Mouse (Mus musculus) midbrain, embryonic 10.5 days (tissue): ENCODE results near the gene Camta1. TPM values are rescaled to one million over a fixed set of nuclear protein-coding genes. Genes with fewer than 3 reads are reported as not detected.

Source experiments
- DNase-seq: peaks from one replicate; pipeline ENCODE4 v3.0.0-alpha.2; 2017; ENCODE audit warnings: low spot score
- H3K27ac ChIP-seq: fragments of 300-500 bp; sonication (generic); replicated peaks from 2 replicates; pipeline ENCODE4 v1.5.1; 2016; ENCODE audit warnings: mild to moderate bottlenecking
- H3K27me3 ChIP-seq: fragments of 300-500 bp; sonication (generic); 2 replicates; pipeline ENCODE4 v1.6.1; 2016; ENCODE audit warnings: low read depth, mild to moderate bottlenecking; ENCODE audit not compliant: poor library complexity, severe bottlenecking
- H3K36me3 ChIP-seq: fragments of 300-500 bp; sonication (generic); 2 replicates; pipeline ENCODE4 v1.6.1; 2016; ENCODE audit warnings: mild to moderate bottlenecking, moderate library complexity
- H3K4me1 ChIP-seq: fragments of 300-500 bp; sonication (generic); 2 replicates; pipeline ENCODE4 v1.6.1; 2016
- H3K4me3 ChIP-seq: fragments of 300-500 bp; sonication (generic); 2 replicates; pipeline ENCODE4 v1.5.1; 2016; ENCODE audit warnings: mild to moderate bottlenecking, moderate library complexity
- H3K9me3 ChIP-seq: fragments of 300-500 bp; sonication (generic); replicated peaks from 2 replicates; pipeline ENCODE4 v1.6.1; 2016; ENCODE audit warnings: mild to moderate bottlenecking
- WGBS: fragments of 180-500 bp; shearing (Covaris S2); methylation state at CpG from one replicate; pipeline ENCODE4 v1.1.7; 2016; 5-methylcytosine and 5-hydroxymethylcytosine counted together
- polyA plus RNA-seq: library from polyadenylated mRNA; unstranded; fragments of >200 nt; fragmentation: Nextera tagmentation; extraction: Ambion mirVana; gene quantifications from 2 replicates; pipeline ENCODE4 v1.2.1, GENCODE M21; 2016

Gene Camta1
- polyA plus RNA-seq, 1 experiment from 2014 or later = 137 TPM

GRCm38 (mm10) chr4:151842591-151842990, 19.1 kb downstream of the Camta1 start:
- 39% methylated on average over 2 of the region's 2 CpGs for WGBS
- Histone ChIP-seq H3K36me3 (no peaks in the 10 kb centered on the region), H3K27me3 (no peaks in the 10 kb centered on the region), H3K9me3 (no peaks in the 10 kb centered on the region), H3K4me1 (peaks cover 13% of the 10 kb centered on the region), H3K27ac (0 out of 2 replicates have a peak overlapping the region, but pooled peaks have one; percentile 23), H3K4me3 (no peak overlapping the region)
- DNase-seq = no peak

DNA sequence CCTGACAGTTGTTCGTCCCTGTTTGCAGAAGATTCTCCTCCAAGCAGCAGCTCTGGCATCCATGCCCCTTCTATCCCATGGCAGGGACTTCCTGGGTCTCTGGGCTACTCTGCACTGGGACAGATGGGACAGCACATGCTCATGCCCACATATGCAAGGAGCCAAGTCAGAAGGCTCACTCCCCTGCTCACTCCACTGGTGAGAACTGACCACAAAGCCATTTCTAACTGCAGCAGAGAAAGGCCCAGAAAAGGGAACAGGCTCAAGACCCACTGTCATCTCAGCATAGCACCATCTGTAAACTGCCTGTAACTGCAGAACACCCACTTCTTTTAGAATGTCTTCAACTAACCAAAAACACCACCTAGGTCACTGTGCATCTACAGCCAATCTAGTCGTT, 23.2 kb downstream of the Camta1 start:
- no peak for DNase-seq
- 84% methylated on average over 2 of the region's 2 CpGs for WGBS
- Histone ChIP-seq H3K4me1 (peaks cover 17% of the 10 kb centered on the region), H3K9me3 (no peaks in the 10 kb centered on the region), H3K27ac (no peak overlapping the region), H3K36me3 (0 out of 2 replicates have a peak, but pooled peaks cover 4% of the 10 kb centered on the region), H3K27me3 (no peaks in the 10 kb centered on the region), H3K4me3 (no peak overlapping the region)

DNA sequence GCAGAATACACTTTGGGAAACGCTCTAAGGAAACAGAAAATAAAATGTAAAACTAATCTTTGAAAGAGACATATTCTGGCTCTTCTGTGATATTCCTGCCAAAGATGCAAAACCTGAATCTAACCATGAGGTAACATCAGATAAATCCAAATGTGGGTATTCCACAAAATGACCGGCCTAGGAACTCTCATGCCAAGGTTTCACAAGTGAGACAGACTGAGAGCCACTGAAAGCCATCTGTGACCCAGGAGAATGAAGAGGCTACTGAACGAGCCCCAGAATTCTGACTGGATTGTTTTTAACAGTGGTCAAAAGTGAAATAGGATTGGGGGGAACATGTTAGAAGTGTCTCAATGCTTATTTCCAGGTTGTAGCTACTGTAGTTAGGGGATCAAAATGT, 25.8 kb downstream of the Camta1 start:
- H3K9me3 ChIP-seq = no peaks in the 10 kb centered on the region
- peaks cover 4% of the 10 kb centered on the region; the same call in 1 of the 2 replicates for H3K4me1 ChIP-seq
- 93% methylated on average over 3 of the region's 3 CpGs for whole genome bisulfite sequencing
- H3K36me3 ChIP-seq = 0 out of 2 replicates have a peak, but pooled peaks cover 4% of the 10 kb centered on the region
- H3K27me3 ChIP-seq = no peaks in the 10 kb centered on the region
- no peak overlapping the region for H3K4me3 ChIP-seq
- no peak for DNase-seq
- H3K27ac ChIP-seq = no peak overlapping the region

GRCm38 (mm10) chr4:151834536-151834935, 27.1 kb downstream of the Camta1 start:
- H3K27me3 ChIP-seq = no peaks in the 10 kb centered on the region
- H3K4me1 ChIP-seq = peaks cover 4% of the 10 kb centered on the region; the same call in 1 of the 2 replicates
- H3K27ac ChIP-seq = no peak overlapping the region
- H3K9me3 ChIP-seq = no peaks in the 10 kb centered on the region
- no peak for DNase-seq
- H3K36me3 ChIP-seq = peaks cover 9% of the 10 kb centered on the region
- no peak overlapping the region for H3K4me3 ChIP-seq
- 88% methylated on average over 10 of the region's 10 CpGs for WGBS

- peaks cover 13% of the 10 kb centered on the region for H3K36me3 ChIP-seq
- H3K4me3 ChIP-seq = no peak overlapping the region
- H3K9me3 ChIP-seq = no peaks in the 10 kb centered on the region
- H3K27ac ChIP-seq = no peak overlapping the region
- peaks cover 4% of the 10 kb centered on the region; the same call in 1 of the 2 replicates for H3K4me1 ChIP-seq
- H3K27me3 ChIP-seq = no peaks in the 10 kb centered on the region
- DNase-seq = no peak
- 91% methylated on average over 7 of the region's 7 CpGs for WGBS
Measured at GRCm38 (mm10) chr4:151833940-151834449, 27.7 kb downstream of the Camta1 start.

GRCm38 (mm10) chr4:151827840-151828239, 33.8 kb downstream of the Camta1 start:
- Histone ChIP-seq H3K4me3 (no peak overlapping the region), H3K4me1 (0 out of 2 replicates have a peak, but pooled peaks cover 3% of the 10 kb centered on the region), H3K27me3 (no peaks in the 10 kb centered on the region), H3K9me3 (no peaks in the 10 kb centered on the region), H3K27ac (no peak overlapping the region), H3K36me3 (peaks cover 18% of the 10 kb centered on the region)
- 94% methylated on average over 3 of the region's 3 CpGs for WGBS
- DNase-seq = no peak

GRCm38 (mm10) chr4:151827356-151827755, 34.3 kb downstream of the Camta1 start:
- Histone ChIP-seq H3K27me3 (no peaks in the 10 kb centered on the region), H3K4me1 (0 out of 2 replicates have a peak, but pooled peaks cover 3% of the 10 kb centered on the region), H3K36me3 (peaks cover 18% of the 10 kb centered on the region), H3K27ac (no peak overlapping the region), H3K9me3 (no peaks in the 10 kb centered on the region), H3K4me3 (no peak overlapping the region)
- DNase-seq = no peak

GRCm38 (mm10) chr4:151823963-151824362, 37.7 kb downstream of the Camta1 start:
- Histone ChIP-seq H3K4me3 (no peak overlapping the region), H3K36me3 (peaks cover 24% of the 10 kb centered on the region), H3K27ac (no peak overlapping the region), H3K27me3 (no peaks in the 10 kb centered on the region), H3K9me3 (no peaks in the 10 kb centered on the region), H3K4me1 (peaks cover 6% of the 10 kb centered on the region)
- DNase-seq = no peak
- 82% methylated on average over 3 of the region's 3 CpGs for WGBS

DNA sequence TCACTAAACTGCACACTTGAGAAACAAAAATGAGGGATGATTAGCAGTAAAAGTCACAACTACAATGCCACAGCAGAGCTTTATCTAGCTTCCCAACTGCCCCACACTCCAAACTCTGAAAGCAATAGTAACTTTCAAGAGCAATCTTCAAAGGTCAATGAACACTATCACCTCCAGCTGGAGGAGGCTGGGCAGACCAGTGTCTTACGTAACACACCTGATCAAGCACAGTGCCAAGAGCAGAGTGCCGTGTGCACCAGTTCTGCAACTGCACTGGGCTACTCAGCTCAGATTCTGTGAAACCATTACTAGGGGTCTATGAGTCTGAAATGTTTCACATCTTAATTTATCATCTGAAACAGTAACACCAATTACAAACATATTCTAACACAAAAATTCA, 38.7 kb downstream of the Camta1 start:
- Histone ChIP-seq H3K27me3 (no peaks in the 10 kb centered on the region), H3K9me3 (no peaks in the 10 kb centered on the region), H3K36me3 (peaks cover 18% of the 10 kb centered on the region), H3K27ac (no peak overlapping the region), H3K4me1 (peaks cover 16% of the 10 kb centered on the region), H3K4me3 (no peak overlapping the region)
- DNase-seq = no peak
- WGBS = 91% methylated on average over 2 of the region's 2 CpGs

- Histone ChIP-seq H3K27ac (peak overlapping the region; percentile 63), H3K4me1 (peaks cover 15% of the 10 kb centered on the region), H3K9me3 (no peaks in the 10 kb centered on the region), H3K4me3 (no peak overlapping the region), H3K36me3 (peaks cover 15% of the 10 kb centered on the region), H3K27me3 (no peaks in the 10 kb centered on the region)
- DNase-seq = no peak
- 62% methylated on average over 3 of the region's 3 CpGs for WGBS
Measured at GRCm38 (mm10) chr4:151817981-151818766, 43.5 kb downstream of the Camta1 start.

DNA sequence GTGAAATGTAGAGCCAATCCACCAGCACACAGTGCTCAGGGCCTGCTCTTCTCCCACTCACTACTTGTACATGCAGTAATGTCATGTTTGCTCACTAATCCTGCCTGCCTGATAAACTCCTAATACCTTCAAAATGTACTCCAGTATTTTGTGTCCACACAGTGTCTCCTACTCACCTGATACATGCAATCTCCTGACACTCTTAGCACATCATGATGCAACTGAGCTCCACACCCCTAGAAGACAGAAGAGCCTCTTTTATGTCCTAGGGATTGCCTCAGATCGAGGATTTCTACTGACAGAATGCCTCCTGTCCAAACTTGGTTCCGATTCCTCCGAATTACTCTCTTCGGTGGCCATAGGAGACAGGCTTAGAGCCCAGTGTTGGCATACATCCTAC, 48.0 kb downstream of the Camta1 start:
- WGBS = 98% methylated on average over 4 of the region's 4 CpGs
- no peaks in the 10 kb centered on the region for H3K36me3 ChIP-seq
- H3K27me3 ChIP-seq = no peaks in the 10 kb centered on the region
- no peaks in the 10 kb centered on the region for H3K9me3 ChIP-seq
- no peak overlapping the region for H3K4me3 ChIP-seq
- H3K27ac ChIP-seq = no peak overlapping the region
- H3K4me1 ChIP-seq = peaks cover 9% of the 10 kb centered on the region
- DNase-seq = no peak

DNA sequence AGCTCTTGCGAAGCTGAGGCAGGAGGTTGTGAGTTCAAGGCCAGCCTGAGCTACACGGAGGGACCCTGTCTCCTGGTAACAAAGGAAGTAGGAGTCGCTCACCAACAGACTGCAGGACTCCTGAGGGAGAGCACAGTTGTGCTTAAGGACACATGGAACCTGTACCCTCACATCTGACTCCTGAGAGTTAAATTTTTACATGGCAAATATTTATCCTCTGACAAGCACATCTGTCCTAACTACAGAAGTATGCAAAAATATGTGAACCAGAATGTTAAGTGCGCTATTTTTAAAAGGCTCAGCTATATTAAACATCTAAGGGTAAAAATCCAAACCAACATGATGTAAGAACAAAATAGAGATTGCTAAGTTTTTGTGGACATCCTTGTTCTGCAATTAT, 56.0 kb downstream of the Camta1 start:
- Histone ChIP-seq H3K4me3 (no peak overlapping the region), H3K27ac (no peak overlapping the region), H3K9me3 (no peaks in the 10 kb centered on the region), H3K27me3 (no peaks in the 10 kb centered on the region), H3K4me1 (no peaks in the 10 kb centered on the region), H3K36me3 (no peaks in the 10 kb centered on the region)
- 88% methylated on average over 4 of the region's 4 CpGs for WGBS
- no peak for DNase-seq

- Histone ChIP-seq H3K9me3 (no peaks in the 10 kb centered on the region), H3K36me3 (no peaks in the 10 kb centered on the region), H3K4me3 (no peak overlapping the region), H3K27me3 (no peaks in the 10 kb centered on the region), H3K27ac (no peak overlapping the region), H3K4me1 (no peaks in the 10 kb centered on the region)
- 89% methylated on average over 6 of the region's 6 CpGs for WGBS
- DNase-seq = no peak
Measured at GRCm38 (mm10) chr4:151805046-151805445, 56.6 kb downstream of the Camta1 start.
